Mouse (Mus musculus) thymus, adult 18-20 months (tissue): ENCODE results near the gene Gm16867.
"Not testable (repeated sequence)": the region's sequence is repeated elsewhere in the genome, so short reads cannot be mapped to it uniquely, and the experiment has no call there.

Source experiments
- DNase-seq, 2 experiments: peaks; one replicate each; pipeline ENCODE4 v3.0.0; 2022; ENCODE audit warnings: mixed read lengths in 2 of 2

Gm16867 gene

DNA sequence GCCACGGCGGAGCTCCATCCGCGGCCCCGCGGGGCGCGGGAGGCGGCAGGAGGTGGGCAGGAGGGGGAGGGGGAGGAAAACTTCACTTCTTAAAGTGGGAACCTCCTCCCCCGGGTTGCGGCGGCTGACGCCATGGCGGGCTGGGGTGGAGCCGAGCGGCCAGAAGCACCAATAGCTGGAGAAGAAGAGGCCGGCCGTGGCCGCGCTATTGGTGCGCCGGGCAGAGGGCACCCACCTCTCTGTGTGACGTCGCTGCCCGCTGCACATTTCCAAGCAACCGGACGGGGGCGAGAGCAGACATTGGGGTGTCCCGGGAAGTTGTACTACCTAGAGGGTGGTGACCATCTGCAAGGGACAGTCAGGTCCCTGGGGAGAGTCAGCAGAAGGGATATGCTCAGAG lies at the start of gene Gm16867:
Gm16867 (minus strand) TSS at position 189 of the 400 bp plus-strand sequence.
- not testable (repeated sequence) for DNase-seq

DNA sequence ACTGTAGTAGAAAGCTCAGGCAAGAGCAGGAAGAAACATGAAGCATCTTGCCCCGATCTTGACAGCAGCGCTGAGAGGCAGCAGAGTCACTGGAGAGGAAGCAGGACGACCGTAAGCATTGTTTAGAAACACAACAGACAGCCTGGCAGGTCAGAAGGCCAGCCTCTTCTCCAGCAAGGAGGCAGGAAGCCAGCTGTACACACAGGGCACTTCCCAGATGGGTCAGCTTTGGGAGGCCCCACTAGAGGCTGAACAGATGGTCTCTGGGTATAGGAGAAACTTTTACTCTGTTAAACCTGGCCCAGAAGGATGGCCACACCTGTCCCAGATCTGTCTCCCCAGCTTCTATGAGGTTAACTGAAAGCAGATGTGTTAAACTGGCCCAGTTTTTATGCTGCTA lies 44.1 kb upstream of the Gm16867 start:
- DNase-seq, result not testable (repeated sequence)

DNA sequence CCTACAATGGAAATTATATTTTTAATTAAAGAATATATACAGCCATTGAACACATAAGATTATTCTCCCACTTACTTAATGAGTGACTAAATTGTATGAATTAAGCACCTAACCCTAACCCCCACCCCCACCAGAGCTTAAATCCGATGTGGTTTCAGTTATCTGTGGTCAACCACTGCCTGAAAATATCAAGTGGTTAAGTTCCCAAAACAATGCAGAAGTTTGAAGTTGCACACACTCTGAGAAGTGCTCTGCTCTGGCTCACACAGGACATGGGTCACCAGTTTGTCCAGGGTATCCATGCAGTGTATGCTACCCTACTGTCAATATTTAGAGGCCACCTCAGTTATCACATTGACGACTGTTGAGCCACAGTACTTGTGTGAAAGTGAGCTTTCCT lies 41.9 kb upstream of the Gm16867 start:
- not testable (repeated sequence) for DNase-seq

DNA sequence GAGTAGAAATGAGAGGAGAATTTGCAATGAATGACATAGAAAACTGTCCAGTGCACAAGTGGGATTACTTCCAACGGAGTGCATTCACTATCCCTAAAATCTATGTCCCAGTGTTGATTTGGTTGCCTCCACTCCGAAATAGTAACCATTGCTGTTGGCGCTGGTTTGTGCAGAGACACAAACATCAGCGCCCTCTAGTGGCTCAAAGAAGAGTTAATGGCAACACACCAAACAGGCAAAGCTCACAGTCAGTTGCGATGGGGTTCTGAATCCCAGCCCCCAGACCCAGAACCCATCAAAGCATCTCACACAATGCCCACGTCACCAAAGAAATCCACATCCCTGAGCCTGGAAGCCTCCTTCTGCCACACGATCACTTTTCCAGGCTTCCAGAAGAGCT lies 40.9 kb upstream of the Gm16867 start:
- DNase-seq, result not testable (repeated sequence)

DNA sequence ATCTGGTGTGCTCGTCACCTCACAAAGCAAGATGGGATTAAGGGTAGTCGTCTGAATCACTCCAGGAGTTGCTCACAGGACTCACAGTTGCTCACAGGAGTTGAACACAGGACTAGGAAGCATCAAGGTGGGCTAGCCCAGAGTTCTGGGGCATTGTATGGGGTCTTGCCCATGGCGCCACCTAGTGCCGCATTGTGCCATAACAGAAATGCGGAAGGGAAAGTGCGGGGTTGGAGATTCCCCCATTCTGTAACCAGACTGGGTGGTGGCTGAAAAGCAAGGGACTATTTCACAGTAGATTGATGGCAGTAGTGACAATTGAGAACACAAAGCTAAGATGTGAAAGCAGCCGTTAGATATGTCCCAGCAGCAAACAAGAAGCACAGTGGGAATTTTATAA lies 39.5 kb upstream of the Gm16867 start:
- DNase-seq, result not testable (repeated sequence)

DNA sequence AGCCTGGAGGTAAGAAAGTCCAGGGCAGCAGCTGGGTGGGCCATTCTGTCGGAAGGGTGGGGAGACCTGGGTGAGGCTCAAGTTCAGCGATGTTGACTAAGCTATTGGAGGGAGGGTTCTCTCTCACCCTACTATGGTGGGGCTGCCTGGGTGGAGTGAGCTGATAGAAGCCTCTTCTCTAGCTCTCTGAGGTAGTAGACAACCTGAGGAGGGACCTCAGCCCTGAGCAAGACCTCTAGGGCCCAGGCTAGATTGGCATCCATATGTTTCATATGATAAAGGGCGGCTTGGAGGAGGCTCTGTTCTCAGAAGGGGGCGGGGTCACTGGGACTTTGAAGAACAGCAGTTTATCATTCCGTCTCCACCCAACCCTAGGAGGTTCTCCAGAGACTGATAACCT lies 37.0 kb upstream of the Gm16867 start:
- DNase-seq, result not testable (repeated sequence)

DNA sequence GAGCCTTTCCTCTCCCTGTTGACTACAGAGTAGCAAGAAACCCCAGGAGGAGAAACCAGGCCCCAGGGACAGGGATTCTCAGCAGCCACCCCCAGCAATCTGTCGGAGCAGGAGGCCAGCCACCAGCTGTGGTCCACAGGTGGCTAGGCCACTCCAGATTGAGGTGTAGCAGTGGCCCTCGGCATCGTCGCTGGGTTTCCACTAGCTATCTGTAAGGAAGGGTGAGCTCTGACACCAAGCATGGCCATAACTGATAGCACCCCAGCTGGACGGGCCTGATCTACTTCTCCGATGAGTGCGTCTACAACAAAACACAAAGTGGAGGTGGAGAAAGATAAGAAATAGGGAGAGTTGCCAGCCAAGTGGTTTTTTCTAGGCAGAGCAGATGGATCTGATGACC lies 33.4 kb upstream of the Gm16867 start:
- not testable (repeated sequence) for DNase-seq

DNA sequence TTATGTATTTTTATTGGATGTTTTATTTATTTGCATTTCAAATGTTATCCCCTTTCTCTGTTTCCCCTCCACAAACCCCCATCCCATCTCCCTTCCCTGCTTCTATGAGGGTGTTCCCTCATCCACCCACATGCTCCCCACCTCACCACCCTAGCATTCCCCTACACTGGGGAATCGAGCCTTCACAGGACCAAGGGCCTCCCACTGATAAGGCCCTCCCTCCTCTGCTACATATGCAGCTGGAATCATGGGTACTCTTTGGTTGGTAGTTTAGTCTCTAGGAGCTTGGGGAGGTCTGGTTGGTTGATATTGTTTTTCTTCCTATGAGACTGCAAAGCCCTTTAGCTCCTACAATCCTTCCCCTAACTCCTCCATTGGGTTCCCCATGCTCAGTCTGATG lies 23.0 kb upstream of the Gm16867 start:
- not testable (repeated sequence) for DNase-seq

DNA sequence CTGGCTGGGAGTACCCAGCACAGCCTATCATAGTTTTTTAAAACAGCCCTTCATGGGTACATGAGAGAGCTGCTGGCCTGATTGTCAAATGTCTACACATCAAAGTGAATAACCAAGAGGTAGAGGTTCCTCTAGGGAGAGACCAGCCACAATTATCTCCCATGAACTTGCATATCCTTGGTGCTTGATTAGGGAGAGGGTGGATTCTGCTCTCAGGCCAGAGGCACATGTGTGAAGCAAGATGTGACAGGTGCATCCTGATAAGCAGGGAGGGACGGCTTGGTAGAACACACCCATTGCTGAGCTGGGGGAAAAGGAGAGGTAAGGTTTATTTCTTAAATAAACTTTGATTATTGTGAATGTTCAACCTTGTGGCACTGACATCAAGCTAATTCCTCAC lies 19.8 kb upstream of the Gm16867 start:
- not testable (repeated sequence) for DNase-seq

DNA sequence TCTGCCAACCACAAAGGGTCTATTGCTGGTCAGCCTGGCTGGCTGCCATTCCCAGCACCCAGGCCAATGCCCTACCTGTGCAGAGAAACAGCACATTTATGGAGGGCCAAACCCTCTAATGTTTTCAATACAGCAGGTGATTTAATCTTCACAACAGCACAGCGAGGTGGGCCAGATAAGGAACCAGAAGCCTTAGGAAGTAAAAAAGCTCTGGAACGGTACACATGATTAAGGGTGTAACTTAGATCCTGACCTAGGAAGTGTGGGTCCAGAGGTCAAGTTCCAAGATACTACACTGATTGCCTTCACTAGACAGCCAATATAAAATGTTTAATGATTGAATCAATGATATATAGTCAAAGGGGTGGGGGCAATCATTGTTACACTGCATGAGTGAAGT lies 17.6 kb upstream of the Gm16867 start:
- not testable (repeated sequence) for DNase-seq

DNA sequence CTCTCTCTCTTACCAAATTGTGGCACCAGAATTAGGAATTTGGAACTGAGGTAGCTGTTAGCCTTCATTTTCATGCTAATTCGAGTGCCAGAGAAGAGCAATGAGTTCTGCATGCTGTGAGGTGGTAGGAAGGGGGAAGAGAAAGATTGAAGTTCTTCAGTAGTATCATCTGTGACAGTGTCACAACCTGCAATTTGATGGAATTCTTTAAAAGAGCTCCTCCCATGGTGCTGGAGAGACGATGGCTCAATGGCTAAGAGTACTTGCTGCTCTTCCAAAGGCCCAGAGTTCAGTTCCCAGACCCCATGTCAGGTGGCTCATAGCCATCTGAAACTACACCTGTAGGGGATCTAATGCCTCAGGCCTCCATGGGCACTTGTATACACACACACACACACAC lies 9.3 kb upstream of the Gm16867 start, which contains the start of gene Gm27179:
Gm27179 (minus strand) TSS at position 101 of the 400 bp plus-strand sequence.
- DNase-seq, result not testable (repeated sequence)

DNA sequence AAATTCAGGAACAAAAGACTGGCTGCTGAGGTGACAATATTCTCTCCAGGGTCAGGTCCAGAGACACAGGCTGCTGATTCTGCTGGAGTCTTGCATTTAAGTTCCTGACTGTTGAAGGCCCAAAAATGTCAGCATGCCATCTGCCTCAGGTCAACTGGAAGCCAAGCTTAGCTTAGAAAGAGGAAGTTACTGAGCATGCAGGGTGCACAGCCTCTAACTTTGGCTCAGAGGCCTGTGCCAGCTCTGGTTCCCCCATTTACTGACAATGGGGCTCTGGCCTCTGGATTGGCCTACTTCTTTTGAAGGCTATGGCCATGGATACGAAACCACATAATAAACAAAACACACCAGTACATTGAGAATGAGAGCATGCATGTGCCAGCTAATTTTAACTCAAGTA lies 3.8 kb upstream of the Gm16867 start:
- not testable (repeated sequence) for DNase-seq

DNA sequence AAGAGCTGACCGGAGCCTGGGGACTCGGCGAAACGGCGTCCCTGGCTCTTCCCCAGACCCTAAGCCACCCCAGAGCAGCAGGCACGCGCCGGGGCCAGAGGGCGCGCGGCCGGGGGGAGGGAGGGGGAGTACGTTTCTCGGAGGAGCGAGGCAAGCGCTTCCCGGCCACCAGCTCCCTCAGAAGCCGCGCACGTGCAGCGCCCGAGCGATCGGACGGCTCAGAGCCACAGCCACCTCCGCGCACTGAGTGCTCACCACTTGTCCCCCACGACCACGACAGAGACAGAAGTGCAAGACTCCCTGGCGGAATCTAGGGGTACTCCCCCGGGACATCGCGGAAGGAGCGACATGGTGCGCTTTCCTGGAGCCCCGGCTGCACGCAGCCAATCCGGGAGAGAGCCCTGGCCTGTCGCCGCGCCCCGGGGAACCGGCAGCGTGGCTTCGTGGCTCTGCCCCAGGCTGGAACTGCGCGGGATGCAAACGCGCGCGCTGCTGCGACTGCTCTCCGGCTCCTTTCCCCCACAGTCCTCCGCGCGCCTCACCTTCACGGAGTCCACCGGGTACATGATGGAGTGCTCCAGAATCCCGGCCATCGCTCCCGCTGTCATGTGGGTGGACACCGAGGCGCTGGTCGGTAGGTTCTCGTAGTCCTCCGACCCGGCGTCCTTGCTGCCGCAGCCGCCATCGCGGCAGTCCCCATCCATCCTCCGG lies 567 bp downstream of the Gm16867 start:
- not testable (repeated sequence) for DNase-seq

DNA sequence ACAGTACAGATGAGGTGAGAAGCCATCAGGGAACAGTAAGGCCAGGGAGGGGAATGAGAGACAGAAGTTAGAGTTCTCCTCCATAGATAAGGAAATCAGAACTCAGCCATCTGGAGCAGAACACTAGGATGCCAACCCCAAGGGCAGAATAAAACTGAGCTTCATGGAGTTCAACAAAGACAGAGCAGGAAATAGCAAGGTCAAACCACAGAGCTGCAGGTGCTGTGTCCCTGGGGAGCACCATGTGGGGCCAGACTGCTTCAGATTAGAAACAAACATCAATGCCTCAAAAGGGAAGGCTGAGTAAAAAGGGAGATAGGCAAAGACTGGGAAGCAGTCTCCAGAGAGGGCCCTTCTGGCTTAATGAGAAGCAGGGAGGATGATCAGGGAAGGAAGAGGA lies 6.9 kb downstream of the Gm16867 start:
- DNase-seq, result not testable (repeated sequence)

DNA sequence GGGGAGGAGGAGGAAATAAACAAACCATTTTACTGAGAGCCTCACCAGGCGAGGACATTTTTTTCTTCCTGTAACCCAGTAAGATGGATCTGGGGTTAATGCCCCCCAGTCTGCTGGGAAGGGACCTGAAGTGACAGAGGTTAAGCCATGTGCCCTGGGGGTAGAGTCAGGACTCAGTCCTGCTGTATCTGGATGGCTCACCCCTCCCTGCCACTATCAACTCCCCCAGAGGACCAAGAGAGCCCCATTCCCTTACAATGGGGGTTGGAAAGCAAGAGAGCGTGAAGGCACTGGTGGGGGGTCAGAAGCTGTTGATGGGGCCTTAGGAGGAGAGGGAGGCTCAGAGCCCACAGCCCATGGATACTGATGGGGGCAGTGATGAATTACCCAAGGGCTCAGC lies 8.2 kb downstream of the Gm16867 start:
- DNase-seq, result not testable (repeated sequence)

DNA sequence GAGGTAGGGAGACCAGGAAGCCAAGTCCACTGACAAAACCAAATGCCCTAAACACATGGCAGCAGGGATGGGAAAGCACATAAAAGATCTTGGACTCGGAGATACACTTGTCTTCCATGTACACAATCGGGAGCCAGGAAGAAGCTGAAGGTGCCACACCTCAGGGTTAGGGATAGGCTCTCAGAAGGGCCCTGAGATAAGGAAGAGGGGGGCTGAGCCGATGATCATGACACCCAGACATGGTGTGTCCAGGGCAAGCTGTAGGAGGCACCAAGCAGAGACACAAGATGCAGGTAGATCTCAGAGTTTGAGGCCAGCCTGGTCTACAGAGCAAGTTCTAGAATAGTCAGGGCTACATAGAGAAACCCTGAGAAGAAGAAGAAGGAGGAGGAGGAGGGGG lies 8.6 kb downstream of the Gm16867 start:
- not testable (repeated sequence) for DNase-seq

DNA sequence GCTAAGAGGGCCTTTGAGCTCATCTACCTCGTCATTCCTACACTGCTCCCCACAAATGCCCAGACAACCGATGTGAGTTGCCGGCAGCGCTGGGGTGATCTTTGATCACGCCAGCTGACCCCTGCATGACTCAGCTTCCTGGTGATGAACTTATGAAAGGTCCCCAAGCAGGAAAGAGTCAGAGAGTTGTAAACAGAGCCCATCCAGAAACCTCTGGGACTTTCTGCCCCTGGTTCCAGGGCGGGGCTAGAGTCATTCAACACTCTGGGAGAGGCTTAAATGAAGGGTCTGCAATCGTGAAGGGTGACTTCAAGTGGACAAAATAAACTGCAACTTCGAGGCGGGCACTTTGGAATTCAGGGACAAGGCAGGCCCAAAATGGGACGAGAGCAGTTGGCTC lies 15.2 kb downstream of the Gm16867 start:
- DNase-seq, result not testable (repeated sequence)

DNA sequence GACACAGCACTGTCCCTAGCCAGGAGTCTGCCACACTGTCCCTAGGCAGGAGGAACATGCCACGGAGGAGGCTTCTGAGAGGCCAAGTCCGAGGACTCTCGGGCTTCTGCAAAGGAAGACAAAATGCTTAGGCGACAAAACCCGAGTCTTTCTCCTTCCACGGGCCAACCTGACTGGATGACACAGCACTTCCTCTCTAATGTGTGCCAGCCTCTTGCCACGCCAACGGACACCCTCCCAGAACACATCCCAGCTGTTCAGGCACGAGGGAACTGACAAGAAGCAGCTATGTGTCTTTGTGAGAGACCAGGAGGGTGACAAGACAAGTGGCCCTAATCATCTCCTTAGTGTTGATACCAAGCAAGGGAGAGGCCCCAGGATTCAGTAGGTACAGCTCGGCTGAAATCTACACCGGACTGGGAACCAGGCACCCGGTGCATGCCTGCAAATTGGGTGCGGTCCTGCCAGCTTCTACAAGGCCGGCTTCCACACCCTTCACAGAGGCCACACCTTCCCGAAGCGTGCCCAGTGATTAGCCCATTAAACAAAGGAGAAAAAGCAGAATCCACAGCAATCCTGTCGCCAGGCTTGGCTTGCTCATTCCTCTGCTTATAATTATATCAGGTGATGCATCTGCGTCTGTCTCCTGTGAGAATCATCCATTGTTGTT lies 17.6 kb downstream of the Gm16867 start:
- DNase-seq, result not testable (repeated sequence)

DNA sequence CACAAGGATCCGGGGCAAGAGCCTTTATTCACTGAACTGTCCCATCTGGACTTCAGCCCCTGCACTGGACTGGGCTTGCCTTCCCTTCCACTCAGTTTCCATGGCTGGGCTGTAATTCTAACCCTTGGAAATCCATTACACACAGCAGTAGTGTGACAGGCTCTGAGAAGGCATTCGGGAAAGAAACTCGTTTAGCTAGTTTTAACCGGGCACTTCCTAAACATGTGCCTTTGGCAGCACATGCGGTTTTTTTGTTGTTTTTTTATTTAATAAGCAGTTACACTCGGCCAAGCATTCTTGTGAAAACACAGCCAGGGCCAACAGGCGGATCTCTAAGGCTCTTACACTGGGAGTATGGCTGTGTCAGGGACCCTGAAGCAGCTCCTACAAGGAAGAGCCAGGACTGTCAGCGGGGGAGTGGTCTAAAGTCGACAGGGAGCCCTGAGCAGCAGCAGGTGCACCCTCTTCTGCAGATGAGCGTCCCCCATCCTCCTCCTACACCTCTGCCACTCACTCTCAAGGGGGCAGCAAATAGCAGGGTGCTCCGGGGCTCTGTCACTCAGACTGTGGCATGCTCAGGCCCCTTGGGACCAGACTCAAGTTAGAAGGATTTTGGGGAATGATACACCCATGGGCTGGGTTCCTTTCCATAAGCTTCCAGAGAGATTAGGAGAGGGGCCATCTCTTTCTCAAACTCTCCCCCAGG lies 29.1 kb downstream of the Gm16867 start:
- DNase-seq, result not testable (repeated sequence)

DNA sequence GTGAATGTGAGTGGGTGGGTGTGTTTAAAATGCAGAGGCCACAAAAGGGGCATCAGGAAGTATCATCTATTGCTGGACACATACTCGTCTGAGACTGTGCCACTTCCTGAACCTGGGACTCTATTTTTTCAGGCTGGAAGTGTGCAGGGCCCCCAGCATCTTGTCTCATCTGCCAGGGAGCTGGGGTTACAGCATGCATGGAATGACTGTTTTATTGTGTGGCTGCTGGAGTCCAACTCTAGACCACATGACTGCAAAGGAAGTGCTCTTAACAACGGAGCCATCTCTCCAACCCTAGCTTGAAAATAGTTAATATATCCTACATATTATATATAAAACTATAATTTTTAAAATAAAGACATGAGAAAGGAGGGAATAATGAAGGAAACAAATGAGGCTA lies 29.8 kb downstream of the Gm16867 start:
- DNase-seq, result not testable (repeated sequence)

DNA sequence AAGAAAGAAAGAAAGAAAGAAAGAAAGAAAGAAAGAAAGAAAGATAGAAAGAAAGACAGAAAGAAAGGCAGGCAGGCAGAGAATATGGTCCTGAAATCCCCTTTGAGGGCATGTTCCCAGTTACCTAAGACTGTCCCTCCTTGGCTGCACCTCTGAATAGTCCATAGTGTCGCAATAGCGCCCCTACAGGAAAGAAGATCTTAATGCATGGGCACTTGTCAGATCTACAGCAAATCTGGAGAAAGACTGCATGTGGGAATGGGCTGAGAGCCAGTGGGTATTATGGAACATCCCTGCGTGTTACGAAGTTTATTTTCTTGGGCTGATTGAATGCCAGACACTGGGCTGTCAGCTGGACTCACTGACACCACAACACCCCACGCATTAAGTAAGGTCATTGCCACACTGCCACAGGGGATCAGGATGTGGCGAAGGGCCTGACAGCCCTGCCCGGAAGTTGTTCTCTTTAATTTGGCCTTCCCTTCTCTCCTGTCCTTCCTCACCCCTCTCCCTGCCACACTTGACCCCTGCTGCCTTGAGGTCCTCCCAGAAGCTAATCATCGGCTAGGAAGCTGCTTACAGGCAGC lies 32.9 kb downstream of the Gm16867 start:
- DNase-seq, result not testable (repeated sequence)

DNA sequence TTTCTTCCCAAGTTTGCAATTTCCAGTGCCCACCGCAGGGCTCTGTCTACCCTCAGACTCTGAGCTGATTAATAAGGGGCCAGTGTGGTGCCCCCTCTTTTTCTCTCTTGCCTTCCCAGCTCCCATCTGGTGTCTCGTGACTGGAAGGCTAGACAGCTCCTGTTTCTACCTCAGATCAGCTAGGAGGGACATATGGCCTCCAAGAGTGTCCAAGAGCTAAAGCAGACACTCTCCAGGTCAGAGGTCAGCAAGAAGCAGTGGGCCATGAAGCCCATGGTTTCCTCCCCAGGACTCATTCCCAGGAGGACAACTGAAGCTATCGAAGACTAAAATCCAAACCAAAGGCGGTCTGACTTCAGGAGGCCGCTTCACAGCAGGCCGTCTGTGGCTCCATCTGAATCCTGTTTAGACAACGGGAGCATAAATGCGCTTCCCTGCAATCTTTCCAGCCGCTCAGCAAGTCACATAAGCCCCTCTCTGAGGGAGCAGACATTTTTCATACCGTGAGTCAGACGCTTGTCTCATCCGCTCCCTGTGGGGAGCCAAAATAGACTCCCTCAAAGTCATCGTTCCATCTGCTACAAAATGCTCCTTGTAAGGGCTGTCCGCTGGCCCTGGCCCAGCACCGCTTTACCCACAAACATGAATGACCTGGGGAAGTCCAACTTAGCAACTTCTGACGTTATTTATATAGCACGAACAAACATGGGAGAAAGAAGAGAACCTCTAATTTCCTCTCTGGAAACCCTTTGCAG lies 35.4 kb downstream of the Gm16867 start:
- not testable (repeated sequence) for DNase-seq
